Mouse (Mus musculus): ENCODE data around the gene Mettl7b.

DNA sequence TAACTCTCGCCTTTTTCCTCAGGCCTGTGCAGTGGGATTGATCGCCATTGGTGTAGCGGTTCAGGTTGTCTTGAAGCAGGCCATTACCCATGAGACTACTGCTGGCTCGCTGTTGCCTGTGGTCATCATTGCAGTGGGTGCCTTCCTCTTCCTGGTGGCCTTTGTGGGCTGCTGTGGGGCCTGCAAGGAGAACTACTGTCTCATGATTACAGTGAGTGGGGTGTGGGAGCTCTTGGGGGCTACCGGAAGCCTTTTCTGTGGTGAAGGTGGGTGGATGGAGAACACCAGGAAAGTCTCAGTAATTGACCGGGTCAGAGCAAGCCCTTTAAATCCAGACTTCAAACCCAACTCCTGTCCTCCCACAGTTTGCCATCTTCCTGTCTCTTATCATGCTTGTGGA is 49.4 kb downstream of the Mettl7b start:
- TF ChIP-seq CTCF (IDR thresholded peaks at IDR 0.05) (no peak), EP300 (IDR thresholded peaks at IDR 0.05; ENCODE audit: insufficient read depth, low read depth, low read length) (no peak)
